Mouse (Mus musculus) kidney, embryonic 15.5 days (tissue): ENCODE data around the gene Sft2d2. TPM values are rescaled to one million over a fixed set of nuclear protein-coding genes. Genes with fewer than 3 reads are reported as not detected.

Experiments used
- ATAC-seq: fragments of 200-750 bp; cut with Nextera tagmentation; replicated peaks from 2 replicates; pipeline ENCODE4 v1.8.0; 2017; ENCODE audit warnings: moderate TSS enrichment; ENCODE audit not compliant: low FRiP score
- H3K27ac ChIP-seq: fragments of 300-500 bp; sonication (generic); 2 replicates; pipeline ENCODE4 v1.5.1; 2015; ENCODE audit warnings: mild to moderate bottlenecking, inconsistent platforms
- H3K27me3 ChIP-seq: fragments of 300-500 bp; sonication (generic); 2 replicates; pipeline ENCODE4 v1.6.1; 2015; ENCODE audit warnings: inconsistent platforms
- H3K36me3 ChIP-seq: fragments of 300-500 bp; sonication (generic); 2 replicates; pipeline ENCODE4 v1.6.1; 2015; ENCODE audit warnings: inconsistent platforms
- H3K4me1 ChIP-seq: fragments of 300-500 bp; sonication (generic); 2 replicates; pipeline ENCODE4 v1.6.1; 2015; ENCODE audit warnings: inconsistent platforms
- H3K4me2 ChIP-seq: fragments of 300-500 bp; sonication (generic); 2 replicates; pipeline ENCODE4 v1.6.1; 2015; ENCODE audit warnings: moderate library complexity, mild to moderate bottlenecking, inconsistent platforms
- H3K4me3 ChIP-seq: fragments of 300-500 bp; sonication (generic); replicated peaks from 2 replicates; pipeline ENCODE4 v1.5.1; 2015; ENCODE audit warnings: mild to moderate bottlenecking, inconsistent platforms
- H3K9ac ChIP-seq: fragments of 300-500 bp; sonication (generic); 2 replicates; pipeline ENCODE4 v1.6.1; 2015; ENCODE audit warnings: mild to moderate bottlenecking, inconsistent platforms
- H3K9me3 ChIP-seq: fragments of 300-500 bp; sonication (generic); replicated peaks from 2 replicates; pipeline ENCODE4 v1.6.1; 2016; ENCODE audit warnings: inconsistent platforms
- WGBS: fragments of 180-500 bp; shearing (Covaris S2); methylation state at CpG from one replicate; pipeline ENCODE4 v1.1.7; 2015; ENCODE audit warnings: mixed read lengths; 5-methylcytosine and 5-hydroxymethylcytosine counted together
- polyA plus RNA-seq: library from polyadenylated mRNA; unstranded; fragments of >200 nt; fragmentation: Nextera tagmentation; extraction: Ambion mirVana; gene quantifications from 2 replicates; pipeline ENCODE4 v1.2.1, GENCODE M21; 2015

Gene Sft2d2
- polyA plus RNA-seq, 1 experiment from 2014 or later = 22.8 TPM

DNA sequence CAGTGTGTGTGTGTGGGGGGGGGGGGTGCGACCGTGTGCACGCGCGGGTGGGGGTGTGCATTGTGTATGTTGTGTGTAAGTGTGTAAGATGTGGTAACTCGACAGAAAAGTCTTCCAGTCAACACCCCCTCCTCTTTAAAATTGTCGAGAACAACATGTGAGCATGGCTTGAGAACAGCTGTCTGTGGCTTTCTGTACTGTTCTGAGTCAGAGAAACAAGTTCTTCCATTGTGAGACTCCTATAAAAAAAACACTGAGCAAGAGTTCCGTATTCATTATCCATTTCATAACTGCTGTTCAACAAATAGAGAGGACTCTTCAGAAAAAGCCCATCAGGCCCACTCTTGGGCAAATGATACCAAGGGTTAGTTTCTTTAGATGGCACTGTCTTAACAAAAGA, 6.5 kb upstream of the Sft2d2 start:
- no peak for ATAC-seq

DNA sequence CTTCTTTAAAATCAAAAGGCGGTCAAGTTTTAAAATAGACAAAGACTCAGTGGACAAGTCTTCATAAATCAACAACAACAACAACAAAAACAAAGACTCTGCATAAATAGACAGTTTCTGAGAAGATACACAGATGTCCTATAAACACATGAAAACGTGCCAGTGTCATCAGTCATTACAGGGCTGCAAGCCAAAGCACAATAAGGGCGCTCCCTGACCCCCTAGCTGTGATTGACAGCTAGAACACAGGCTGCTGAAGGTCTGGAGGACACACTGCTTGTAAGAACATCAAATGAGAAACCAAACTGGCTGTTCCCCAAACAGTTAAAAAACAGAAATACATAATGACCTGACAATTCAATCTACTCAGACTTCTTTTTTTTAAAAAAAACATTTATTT, 5.4 kb upstream of the Sft2d2 start:
- no peaks in the 10 kb centered on the region for H3K27me3 ChIP-seq
- H3K9ac ChIP-seq = no peak overlapping the region
- peaks cover 10% of the 10 kb centered on the region for H3K4me1 ChIP-seq
- no peak for ATAC-seq
- no peak overlapping the region for H3K27ac ChIP-seq
- H3K4me3 ChIP-seq = no peak overlapping the region
- 73% methylated on average over 3 of the region's 3 CpGs for whole genome bisulfite sequencing
- H3K36me3 ChIP-seq = no peaks in the 10 kb centered on the region
- H3K9me3 ChIP-seq = no peaks in the 10 kb centered on the region
- H3K4me2 ChIP-seq = no peak overlapping the region

More for the DNA sequence above, 6.5 kb upstream of the Sft2d2 start:
- H3K9ac ChIP-seq = no peak overlapping the region
- H3K27ac ChIP-seq = no peak overlapping the region
- H3K4me1 ChIP-seq = peaks cover 6% of the 10 kb centered on the region
- H3K36me3 ChIP-seq = no peaks in the 10 kb centered on the region
- no peak overlapping the region for H3K4me2 ChIP-seq
- H3K9me3 ChIP-seq = no peaks in the 10 kb centered on the region
- no peak overlapping the region for H3K4me3 ChIP-seq
- H3K27me3 ChIP-seq = no peaks in the 10 kb centered on the region
- WGBS = 82% methylated on average over 8 of the region's 8 CpGs

DNA sequence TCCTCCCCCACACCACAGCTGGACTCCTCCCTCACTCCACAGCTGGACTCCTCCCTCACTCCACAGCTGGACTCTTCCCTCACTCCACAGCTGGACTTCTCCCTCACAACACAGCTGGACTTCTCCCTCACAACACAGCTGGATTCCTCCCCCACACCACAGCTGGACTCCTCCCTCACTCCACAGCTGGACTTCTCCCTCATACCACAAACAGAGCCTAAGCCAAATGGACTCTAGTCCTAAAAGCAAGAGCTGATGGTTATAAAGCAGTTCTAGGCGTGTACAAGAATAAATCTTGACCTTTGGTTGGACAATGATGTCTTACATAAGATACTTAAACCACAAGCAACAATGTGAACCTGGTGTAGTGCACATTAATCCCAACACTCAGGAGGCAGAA, 4.7 kb upstream of the Sft2d2 start:
- no peak overlapping the region for H3K4me2 ChIP-seq
- no peak overlapping the region for H3K27ac ChIP-seq
- ATAC-seq = no peak
- H3K4me3 ChIP-seq = no peak overlapping the region
- 63% methylated on average over 1 of the region's 1 CpGs for WGBS
- H3K4me1 ChIP-seq = peaks cover 13% of the 10 kb centered on the region
- H3K36me3 ChIP-seq = no peaks in the 10 kb centered on the region
- H3K9ac ChIP-seq = no peak overlapping the region
- no peaks in the 10 kb centered on the region for H3K27me3 ChIP-seq
- H3K9me3 ChIP-seq = no peaks in the 10 kb centered on the region

DNA sequence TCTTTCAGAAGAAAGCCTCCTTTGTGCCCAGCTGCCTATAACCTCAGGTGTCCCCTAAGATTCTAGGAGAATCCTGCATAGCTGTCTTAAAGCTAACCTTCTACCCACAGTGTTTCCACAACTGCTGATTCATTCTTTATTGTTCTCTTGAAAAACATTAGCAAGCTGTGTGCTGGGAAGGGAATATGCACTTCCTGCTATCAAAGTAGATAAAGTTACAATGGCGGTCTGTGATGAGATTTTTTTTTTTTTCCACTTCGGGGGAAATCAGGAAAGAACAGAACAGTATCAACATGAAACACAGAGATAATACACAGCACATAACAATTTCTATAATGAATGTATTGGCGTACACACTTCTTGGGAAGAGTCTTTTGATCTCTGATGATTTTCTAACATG, 3.6 kb upstream of the Sft2d2 start:
- H3K4me1 ChIP-seq = peaks cover 19% of the 10 kb centered on the region
- H3K9ac ChIP-seq = no peak overlapping the region
- H3K9me3 ChIP-seq = no peaks in the 10 kb centered on the region
- no peak overlapping the region for H3K4me2 ChIP-seq
- H3K36me3 ChIP-seq = no peaks in the 10 kb centered on the region
- no peaks in the 10 kb centered on the region for H3K27me3 ChIP-seq
- H3K27ac ChIP-seq = no peak overlapping the region
- WGBS = 59% methylated on average over 3 of the region's 3 CpGs
- H3K4me3 ChIP-seq = no peak overlapping the region
- ATAC-seq = no peak

DNA sequence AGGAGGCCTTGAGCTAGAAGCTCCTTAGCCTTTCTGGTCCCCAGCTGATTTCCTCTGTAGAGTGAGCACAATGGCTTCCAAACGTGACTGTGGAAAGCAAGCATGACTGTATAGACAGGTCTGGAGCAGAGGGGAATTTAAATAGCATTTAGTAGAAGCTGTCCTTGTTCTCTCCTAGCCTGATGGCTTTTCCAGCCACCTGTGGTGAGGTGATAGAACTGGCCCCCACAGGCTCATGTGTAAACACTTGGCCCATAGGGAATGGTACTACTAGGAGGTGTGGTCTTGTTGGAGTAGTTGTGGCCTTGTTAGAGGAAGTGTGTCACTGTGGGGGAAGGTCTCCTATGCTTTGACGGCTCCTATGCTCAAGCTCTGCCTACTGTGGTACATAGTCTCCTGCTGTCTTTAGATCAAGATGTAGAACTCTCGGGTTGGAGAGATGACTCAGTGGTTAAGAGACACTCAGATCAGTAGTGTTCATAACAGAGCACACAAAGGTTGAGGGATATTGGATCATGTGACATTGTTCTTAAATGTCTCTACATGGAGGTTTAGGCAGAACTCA, 1.2 kb upstream of the Sft2d2 start:
- Histone ChIP-seq H3K27me3 (no peaks in the 10 kb centered on the region), H3K27ac (no peak overlapping the region), H3K36me3 (no peaks in the 10 kb centered on the region), H3K4me1 (peaks cover 26% of the 10 kb centered on the region), H3K4me2 (no peak overlapping the region), H3K9me3 (no peaks in the 10 kb centered on the region), H3K9ac (no peak overlapping the region), H3K4me3 (no peak overlapping the region)
- WGBS = 77% methylated on average over 3 of the region's 3 CpGs
- no peak for ATAC-seq

DNA sequence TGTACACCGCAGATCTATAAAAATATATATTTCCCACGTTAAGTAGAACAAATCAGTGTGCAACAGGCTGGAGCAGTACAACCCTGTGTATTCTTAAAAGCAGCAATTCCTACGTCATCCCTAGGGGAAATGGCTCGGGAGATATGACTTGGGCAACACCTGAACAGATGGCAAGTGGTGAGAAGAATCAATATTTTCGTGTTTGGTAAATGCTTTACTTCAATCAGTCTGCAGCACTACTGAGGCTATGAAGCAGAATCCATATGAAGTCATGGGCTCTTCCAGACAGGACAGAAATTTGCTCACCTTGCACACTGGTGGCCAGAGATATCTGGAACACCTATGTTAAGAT, 400 bp upstream of the Sft2d2 start:
- H3K36me3 ChIP-seq = no peaks in the 10 kb centered on the region
- H3K27ac ChIP-seq = peak overlapping the region; percentile 94
- peak overlapping the region; percentile 76 for H3K9ac ChIP-seq
- H3K4me2 ChIP-seq = peak overlapping the region; percentile 76
- H3K4me1 ChIP-seq = peaks cover 26% of the 10 kb centered on the region
- 10% methylated on average over 5 of the region's 5 CpGs for WGBS
- H3K4me3 ChIP-seq = peak overlapping the region; percentile 58
- no peaks in the 10 kb centered on the region for H3K27me3 ChIP-seq
- ATAC-seq = no peak; the same call in none of the 2 replicates
- no peaks in the 10 kb centered on the region for H3K9me3 ChIP-seq

DNA sequence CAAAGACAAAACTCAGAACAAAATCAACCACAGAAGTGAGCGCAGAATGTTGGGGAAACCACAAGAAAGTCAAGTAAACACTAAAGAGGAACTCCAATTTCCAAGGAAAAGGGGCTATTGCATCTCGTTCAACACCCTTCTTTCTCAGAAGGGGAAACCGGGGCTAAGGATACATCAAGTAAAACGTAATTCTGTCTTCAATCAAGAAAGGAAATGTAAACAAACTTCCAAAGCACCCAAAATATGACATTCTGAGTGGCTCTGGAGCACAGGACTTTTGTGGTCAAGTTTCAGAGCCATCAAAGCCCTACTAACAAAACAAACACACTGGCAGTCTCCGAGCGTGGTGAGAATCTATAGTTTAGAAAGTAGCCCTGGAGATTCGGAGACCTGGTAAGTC, 812 bp downstream of the Sft2d2 start:
- no peak for ATAC-seq
- peaks cover 34% of the 10 kb centered on the region for H3K4me1 ChIP-seq
- no peaks in the 10 kb centered on the region for H3K27me3 ChIP-seq
- H3K27ac ChIP-seq = peak overlapping the region; percentile 94
- no peaks in the 10 kb centered on the region for H3K36me3 ChIP-seq
- peak overlapping the region; percentile 76 for H3K9ac ChIP-seq
- H3K4me2 ChIP-seq = peak overlapping the region; percentile 76
- no peaks in the 10 kb centered on the region for H3K9me3 ChIP-seq
- H3K4me3 ChIP-seq = peak overlapping the region; percentile 58
- WGBS = 8% methylated on average over 7 of the region's 7 CpGs

DNA sequence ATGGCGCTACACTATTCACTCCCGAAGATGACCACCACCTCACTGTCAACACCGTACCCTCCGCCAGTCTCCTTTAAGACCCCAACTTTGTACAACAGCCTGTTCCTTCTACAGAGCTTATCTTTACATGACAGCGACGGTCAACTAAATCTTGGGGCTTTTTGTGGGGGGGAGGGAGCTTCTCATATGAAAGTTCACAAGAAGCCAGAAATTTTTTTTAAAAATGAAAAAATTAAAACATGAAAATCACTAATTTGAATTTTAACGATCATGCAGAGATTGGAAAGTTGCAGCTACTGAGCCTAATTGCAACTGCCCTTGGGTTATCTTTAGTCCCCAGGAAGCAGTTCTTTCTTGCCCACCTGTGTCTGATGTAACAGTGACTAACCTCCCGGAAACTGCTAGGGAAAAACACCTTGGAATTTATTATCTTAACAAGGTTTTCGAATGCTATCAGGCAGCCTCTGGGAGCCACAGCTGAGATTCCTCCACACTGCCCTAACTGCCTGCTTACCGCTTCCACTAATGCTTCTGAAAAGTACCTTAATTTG, 1.4 kb downstream of the Sft2d2 start:
- Histone ChIP-seq H3K4me1 (peaks cover 36% of the 10 kb centered on the region), H3K4me3 (peak overlapping the region; percentile 58), H3K9me3 (no peaks in the 10 kb centered on the region), H3K27me3 (no peaks in the 10 kb centered on the region), H3K9ac (peak overlapping the region; percentile 76; the same call in 1 of the 2 replicates), H3K36me3 (no peaks in the 10 kb centered on the region), H3K4me2 (peak overlapping the region; percentile 76), H3K27ac (peak overlapping the region; percentile 94; the same call in 1 of the 2 replicates)
- ATAC-seq = no peak
- WGBS = 51% methylated on average over 10 of the region's 10 CpGs

DNA sequence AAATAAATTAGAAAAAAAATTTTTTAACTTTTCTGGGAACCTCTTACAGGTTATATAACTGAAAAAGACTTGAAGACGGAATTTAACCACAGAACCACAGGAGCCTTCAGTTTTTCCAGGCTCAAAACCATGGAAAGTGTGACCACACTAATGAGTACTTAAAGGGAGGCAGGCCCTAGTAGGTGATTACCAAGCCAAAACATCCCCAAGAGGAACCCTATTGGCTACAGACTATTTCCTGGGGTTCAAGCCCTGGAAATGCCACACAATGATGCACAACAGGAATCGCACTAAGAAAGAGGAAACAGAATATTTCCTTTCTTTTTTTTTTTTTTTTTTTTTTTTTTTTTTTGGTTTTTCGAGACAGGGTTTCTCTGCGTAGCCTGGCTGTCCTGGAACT, 2.1 kb downstream of the Sft2d2 start:
- peak overlapping the region; percentile 76; the same call in 1 of the 2 replicates for H3K4me2 ChIP-seq
- no peak overlapping the region for H3K4me3 ChIP-seq
- WGBS = 79% methylated on average over 4 of the region's 4 CpGs
- H3K36me3 ChIP-seq = peaks cover 5% of the 10 kb centered on the region; the same call in 1 of the 2 replicates
- H3K27ac ChIP-seq = no peak overlapping the region
- H3K9ac ChIP-seq = no peak overlapping the region
- peaks cover 38% of the 10 kb centered on the region for H3K4me1 ChIP-seq
- H3K27me3 ChIP-seq = no peaks in the 10 kb centered on the region
- no peaks in the 10 kb centered on the region for H3K9me3 ChIP-seq
- no peak for ATAC-seq

DNA sequence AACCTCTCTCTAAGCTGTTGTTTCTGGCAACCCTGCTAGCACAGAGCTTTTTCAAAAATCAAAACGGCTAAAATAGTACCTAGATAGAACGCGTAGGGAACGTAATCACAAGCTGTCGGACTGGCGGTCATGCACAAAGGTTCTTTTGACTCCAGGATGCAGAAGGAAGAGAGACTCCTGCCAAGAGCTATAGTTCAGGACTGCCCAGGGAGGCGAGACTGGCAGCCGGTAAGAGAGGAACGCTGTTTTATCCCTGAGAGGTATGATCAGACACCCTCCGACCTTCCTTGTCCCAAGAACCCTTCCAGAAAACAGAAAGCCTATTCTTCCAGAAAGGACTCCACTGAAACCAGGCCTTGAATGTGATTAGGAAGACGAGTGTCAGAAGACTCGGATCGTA, 2.6 kb downstream of the Sft2d2 start:
- ATAC-seq = no peak
- no peak overlapping the region for H3K9ac ChIP-seq
- H3K9me3 ChIP-seq = no peaks in the 10 kb centered on the region
- no peak overlapping the region for H3K27ac ChIP-seq
- peaks cover 10% of the 10 kb centered on the region; the same call in 1 of the 2 replicates for H3K36me3 ChIP-seq
- WGBS = 80% methylated on average over 13 of the region's 13 CpGs
- no peaks in the 10 kb centered on the region for H3K27me3 ChIP-seq
- no peak overlapping the region for H3K4me3 ChIP-seq
- no peak overlapping the region for H3K4me2 ChIP-seq
- peaks cover 38% of the 10 kb centered on the region for H3K4me1 ChIP-seq

DNA sequence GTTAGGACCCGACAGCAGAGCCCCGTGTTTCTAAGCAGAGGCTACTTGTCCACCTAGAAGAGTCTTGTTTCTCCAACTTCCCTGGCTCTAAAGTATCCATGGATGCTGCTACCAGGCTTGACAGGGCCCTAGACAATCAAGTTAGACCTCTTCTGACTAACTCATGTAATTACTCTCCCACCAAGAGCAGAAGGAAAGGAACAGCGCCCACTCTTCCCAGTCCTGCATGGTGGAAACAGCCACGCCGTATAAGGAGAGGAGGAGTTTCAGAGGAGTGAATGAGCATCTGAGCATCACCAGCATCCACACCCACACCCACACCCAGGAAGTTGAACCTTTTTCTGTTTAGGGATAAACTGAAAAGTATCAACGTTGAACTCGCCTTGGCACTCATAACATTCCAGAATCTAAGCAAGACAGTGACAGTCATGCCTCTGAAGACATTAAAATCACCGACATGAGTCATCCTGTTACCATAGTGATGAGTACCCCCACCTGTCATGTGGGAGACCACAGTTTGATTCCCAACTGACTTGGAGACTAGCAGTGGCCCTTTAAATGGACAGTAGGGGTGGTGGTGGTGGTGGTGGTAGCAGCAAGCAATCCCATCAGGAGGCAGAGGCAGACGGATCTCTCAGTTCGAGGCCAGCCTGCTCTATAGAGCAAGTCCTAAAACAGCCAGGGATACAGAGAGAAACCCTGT, 3.5 kb downstream of the Sft2d2 start:
- H3K27ac ChIP-seq = no peak overlapping the region
- peaks cover 17% of the 10 kb centered on the region; the same call in 1 of the 2 replicates for H3K36me3 ChIP-seq
- ATAC-seq = no peak
- no peak overlapping the region for H3K4me3 ChIP-seq
- H3K4me2 ChIP-seq = no peak overlapping the region
- no peaks in the 10 kb centered on the region for H3K27me3 ChIP-seq
- no peak overlapping the region for H3K9ac ChIP-seq
- H3K4me1 ChIP-seq = peaks cover 38% of the 10 kb centered on the region
- 90% methylated on average over 10 of the region's 10 CpGs for WGBS
- no peaks in the 10 kb centered on the region for H3K9me3 ChIP-seq

DNA sequence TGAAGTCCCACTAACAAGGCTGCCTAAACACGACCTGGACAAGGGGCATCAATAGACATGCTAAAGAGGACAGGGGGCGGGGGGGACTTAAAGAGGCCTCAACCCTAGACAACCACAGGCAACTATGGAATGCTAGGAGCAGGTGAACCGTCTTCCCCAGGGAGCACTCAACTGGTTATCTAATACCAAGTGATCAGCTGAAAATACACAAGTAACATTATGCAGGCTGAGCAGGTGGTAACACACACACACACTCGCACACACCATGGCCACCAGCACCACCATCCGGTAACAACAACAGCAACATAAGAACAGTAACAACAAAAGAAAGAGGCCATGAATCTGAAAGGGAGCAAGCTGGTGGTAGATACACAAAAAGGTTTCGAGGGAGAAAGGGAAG, 4.2 kb downstream of the Sft2d2 start:
- WGBS = 82% methylated on average over 6 of the region's 6 CpGs
- Histone ChIP-seq H3K9me3 (no peaks in the 10 kb centered on the region), H3K27ac (no peak overlapping the region), H3K36me3 (peaks cover 22% of the 10 kb centered on the region; the same call in 1 of the 2 replicates), H3K27me3 (no peaks in the 10 kb centered on the region), H3K4me3 (no peak overlapping the region), H3K9ac (no peak overlapping the region), H3K4me2 (no peak overlapping the region), H3K4me1 (peaks cover 36% of the 10 kb centered on the region)
- ATAC-seq = no peak
